Mouse (Mus musculus) thymus, postnatal 4 days (tissue): ENCODE measurements around the gene Gm3424.
"Not testable (repeated sequence)": the region's sequence is repeated elsewhere in the genome, so short reads cannot be mapped to it uniquely, and the experiment has no call there.

Source experiments
- DNase-seq: peaks from one replicate; pipeline ENCODE4 v3.0.0; 2021

The Gm3424 gene

DNA sequence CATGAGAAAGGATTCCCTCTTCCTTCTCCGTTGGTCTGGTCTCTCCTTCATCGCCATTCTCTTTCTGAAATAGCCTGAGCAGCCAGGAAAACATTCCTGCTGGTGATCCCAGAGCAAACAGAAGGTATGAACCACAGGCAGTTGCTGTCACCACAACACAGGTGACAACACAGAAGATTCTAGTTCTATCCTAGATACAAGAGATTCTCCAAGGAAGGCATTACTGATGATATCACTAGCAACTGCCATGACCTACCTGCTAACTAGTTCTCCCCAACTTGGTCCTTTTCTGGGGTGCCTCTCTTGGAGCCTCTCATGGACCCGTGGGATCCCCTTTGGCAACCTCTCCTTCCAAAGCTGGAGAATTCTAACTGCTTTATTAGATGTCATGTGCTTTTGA is at the start of gene Gm3424:
Gm3424 (minus strand) TSS at position 101 of the 400 bp plus-strand sequence.
- DNase-seq: not testable (repeated sequence)

DNA sequence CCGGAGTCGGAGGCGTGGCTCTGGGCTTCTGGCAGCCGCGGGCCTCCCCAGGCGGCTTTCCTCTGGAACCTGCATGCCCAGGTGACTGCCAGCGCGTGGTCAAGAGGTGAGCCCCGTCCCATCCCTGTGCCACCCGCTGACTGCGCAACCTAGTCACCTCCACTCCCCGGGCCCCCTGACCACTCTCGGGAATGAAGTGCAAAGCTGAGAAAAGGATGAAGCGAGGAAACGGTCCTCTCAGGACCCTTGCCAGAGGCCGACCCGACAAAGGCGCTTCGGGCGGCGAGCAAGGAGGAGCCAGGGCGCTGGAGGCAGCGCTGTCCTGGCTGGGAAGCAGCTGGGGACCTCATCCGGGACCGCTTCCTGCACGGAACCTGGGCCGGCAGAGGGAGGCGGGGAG is 49.7 kb upstream of the Gm3424 start:
- DNase-seq: not testable (repeated sequence)

DNA sequence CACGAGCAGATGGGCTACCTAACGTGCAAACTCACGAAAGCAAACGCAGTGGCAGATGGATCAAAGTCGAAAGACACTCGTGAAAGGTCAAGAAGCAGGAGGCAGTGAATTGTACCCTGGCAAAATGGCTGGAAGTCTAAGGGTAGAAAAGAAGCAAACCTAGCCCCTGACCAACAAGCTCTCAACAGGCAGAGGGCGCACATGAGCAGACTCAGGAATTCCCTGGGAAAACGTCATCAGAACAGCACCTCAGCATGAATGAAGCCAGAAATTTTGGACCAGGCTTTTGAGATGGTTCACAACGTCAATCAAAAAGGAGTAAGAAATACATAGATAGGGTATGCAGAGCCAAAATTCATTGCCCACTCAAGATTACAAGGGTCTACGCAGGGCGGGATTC is 49.0 kb upstream of the Gm3424 start:
- DNase-seq: not testable (repeated sequence)

DNA sequence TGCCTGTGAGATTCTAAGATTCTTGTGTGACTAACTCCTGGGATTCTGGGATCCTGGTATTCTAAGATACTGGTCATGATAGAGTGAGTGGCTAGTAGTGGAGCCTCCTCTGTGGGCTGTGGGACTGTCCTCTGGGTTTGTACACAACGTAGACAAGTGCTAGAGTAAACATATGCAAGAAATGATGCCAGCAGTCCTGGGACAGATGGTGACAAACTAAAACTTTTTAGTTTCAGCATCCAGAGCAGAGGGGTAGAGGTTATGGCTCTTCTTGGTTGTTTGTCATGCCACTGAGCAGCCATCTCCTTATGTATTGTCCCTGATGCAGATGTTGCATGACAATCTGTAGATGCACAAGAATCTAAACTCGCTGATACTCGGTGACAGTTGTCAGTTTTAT is 25.8 kb upstream of the Gm3424 start:
- not testable (repeated sequence) for DNase-seq

GRCm38 (mm10) chr14:5812699-5813356 is 17.3 kb downstream of the Gm3424 start:
- DNase-seq: not testable (repeated sequence)

DNA sequence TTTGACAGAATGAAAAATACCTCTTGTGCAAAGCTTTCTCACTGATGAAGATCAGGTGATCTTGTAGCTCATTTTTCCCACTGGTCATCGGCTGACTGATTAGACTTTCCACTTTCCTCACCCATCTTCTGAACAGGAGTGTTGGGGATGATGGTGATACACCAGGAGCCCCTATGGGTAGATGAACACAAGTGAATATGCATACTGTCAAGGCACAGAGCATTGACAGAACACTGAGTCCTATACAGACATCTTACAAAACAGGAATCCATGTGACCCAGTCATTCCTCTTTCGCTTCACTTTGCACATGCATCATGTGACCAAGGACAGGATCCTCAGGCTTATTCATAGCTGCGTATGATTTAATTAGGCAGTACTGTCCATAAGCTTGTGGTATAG is 22.2 kb downstream of the Gm3424 start, which contains the start of gene Gm3383:
Gm3383 (minus strand) TSS at position 101 of the 400 bp plus-strand sequence.
- DNase-seq: not testable (repeated sequence)
